Mouse (Mus musculus): ENCODE measurements around the gene Aven. TPM values are rescaled to one million over a fixed set of nuclear protein-coding genes. Genes with fewer than 3 reads are reported as not detected.
A peak's percentile ranks its signal among the peaks of the same experiment; 100 is the strongest.

Aven gene
- polyA plus RNA-seq, 1 experiment from 2014 or later, result 3.5 TPM

DNA sequence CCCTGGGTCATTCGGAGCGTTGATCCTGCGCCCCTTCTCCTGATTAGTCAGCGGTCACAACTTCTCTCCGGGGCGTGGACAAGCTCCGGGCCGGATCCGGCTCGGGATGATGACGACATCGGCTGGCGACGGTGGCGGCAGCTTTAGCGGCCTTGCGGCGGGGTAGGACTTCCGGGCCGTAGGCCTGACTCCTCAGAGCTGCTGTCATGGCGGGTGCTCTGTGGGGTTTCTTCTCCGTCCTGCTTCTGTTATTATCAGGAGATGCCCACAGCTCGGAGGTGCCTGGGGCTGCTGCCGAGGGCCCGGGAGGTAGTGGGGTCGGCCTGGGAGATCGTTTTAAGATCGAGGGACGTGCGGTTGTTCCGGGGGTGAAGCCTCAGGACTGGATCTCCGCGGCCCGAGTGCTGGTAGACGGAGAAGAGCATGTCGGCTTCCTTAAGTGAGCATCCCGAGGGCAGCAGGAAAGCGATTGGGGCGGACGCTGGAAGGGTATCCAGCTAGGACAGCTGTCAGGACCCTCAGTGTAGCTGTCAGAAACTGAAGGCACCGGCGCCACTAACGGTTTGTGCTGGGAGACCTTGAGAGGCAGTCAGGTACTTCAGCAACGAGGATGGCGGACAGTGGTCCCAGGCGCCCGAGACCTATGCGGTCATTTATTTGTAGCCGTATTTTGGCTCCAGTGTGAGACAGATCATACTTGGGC is 37.8 kb upstream of the Aven start, which contains the start of gene Emc7:
Gene Emc7, plus strand, starts transcription at position 136 of the 703 bp plus-strand sequence.
- Histone ChIP-seq H3K9ac (ENCODE audit: low read length) (peak within 1 kb of the TSS; percentile 84), H3K9me3 (replicated peaks; ENCODE audit: control insufficient read depth, low read length) (no peaks in the 10 kb centered on the region), H3K27ac (ENCODE audit: low read length) (peak within 1 kb of the TSS; percentile 69; the same call in 1 of the 2 replicates), H3K4me3 (replicated peaks; ENCODE audit: low read length) (peak within 1 kb of the TSS; percentile 95), H3K27me3 (ENCODE audit: control insufficient read depth, insufficient read depth, low read length) (no peaks in the 10 kb centered on the region), H3K36me3 (ENCODE audit: control insufficient read depth, insufficient read depth, low read length) (no peaks in the 10 kb centered on the region), H3K4me2 (ENCODE audit: low read depth, low read length) (peak within 1 kb of the TSS; percentile 96), H3K4me1 (ENCODE audit: control insufficient read depth, insufficient read depth, low read length) (peaks cover 2% of the 10 kb centered on the region; the same call in 1 of the 2 replicates)
- peak; percentile 97 for ATAC-seq (ENCODE audit: insufficient read depth, low FRiP score)
- WGBS, result under 1% methylated on average over 49 of the region's 49 CpGs

GRCm38 (mm10) chr2:112460557-112460956 is 32.2 kb upstream of the Aven start:
- Histone ChIP-seq H3K9me3 (replicated peaks; ENCODE audit: control insufficient read depth, low read length) (no peaks in the 10 kb centered on the region), H3K4me2 (ENCODE audit: low read depth, low read length) (no peak overlapping the region), H3K27ac (ENCODE audit: low read length) (no peak overlapping the region), H3K36me3 (ENCODE audit: control insufficient read depth, insufficient read depth, low read length) (0 out of 2 replicates have a peak, but pooled peaks cover 8% of the 10 kb centered on the region), H3K4me3 (replicated peaks; ENCODE audit: low read length) (no peak overlapping the region), H3K9ac (ENCODE audit: low read length) (no peak overlapping the region), H3K4me1 (ENCODE audit: control insufficient read depth, insufficient read depth, low read length) (peaks cover 2% of the 10 kb centered on the region; the same call in 1 of the 2 replicates), H3K27me3 (ENCODE audit: control insufficient read depth, insufficient read depth, low read length) (no peaks in the 10 kb centered on the region)
- ATAC-seq (ENCODE audit: insufficient read depth, low FRiP score), result no peak
- 91% methylated on average over 3 of the region's 3 CpGs for WGBS

DNA sequence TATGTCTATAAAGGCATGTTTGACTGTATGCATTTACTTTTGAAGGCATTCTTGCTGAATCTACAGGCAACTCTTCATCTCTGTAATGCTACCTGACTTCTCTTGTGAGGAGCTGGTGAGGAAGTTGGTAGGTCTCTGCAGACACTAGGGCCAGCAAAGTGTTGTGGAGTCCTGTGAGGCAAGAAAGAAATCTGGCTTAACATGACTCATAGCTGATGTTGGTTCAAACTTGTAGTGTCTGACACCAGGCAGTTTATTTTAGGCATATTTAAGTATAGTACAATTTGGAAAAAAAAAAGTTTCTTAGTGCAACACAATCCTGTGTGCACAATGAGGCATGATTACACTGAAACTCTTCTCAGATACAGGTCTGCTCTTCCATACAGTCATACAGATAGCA is 23.2 kb upstream of the Aven start:
- H3K4me1 ChIP-seq (ENCODE audit: control insufficient read depth, insufficient read depth, low read length), result no peaks in the 10 kb centered on the region
- ATAC-seq (ENCODE audit: insufficient read depth, low FRiP score), result no peak
- no peak overlapping the region for H3K9ac ChIP-seq (ENCODE audit: low read length)

DNA sequence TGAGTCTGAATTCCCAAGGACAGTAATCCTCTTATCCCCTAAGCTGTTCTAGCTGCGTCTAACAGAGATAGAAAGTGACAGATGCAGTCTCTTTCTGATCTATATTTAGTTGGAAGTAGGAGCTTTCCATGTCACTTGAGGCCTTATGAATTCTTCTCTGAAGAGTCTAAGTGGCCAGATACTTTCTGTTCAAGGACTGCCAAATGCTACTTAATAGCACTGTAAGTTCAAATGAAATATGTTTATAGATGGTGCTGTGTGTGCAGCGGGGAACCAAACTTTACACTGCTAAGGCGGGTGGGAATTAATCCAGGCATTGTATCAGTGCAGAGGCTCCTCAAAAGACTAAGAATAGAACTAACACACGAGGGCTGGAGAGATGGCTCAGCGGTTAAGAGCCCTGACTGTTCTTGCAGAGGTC is 21.8 kb upstream of the Aven start:
- ATAC-seq (ENCODE audit: insufficient read depth, low FRiP score), result no peak
- H3K9ac ChIP-seq (ENCODE audit: low read length), result no peak overlapping the region
- H3K27me3 ChIP-seq (ENCODE audit: control insufficient read depth, insufficient read depth, low read length), result no peaks in the 10 kb centered on the region
- no peak overlapping the region for H3K27ac ChIP-seq (ENCODE audit: low read length)
- H3K36me3 ChIP-seq (ENCODE audit: control insufficient read depth, insufficient read depth, low read length), result peaks cover 15% of the 10 kb centered on the region
- H3K9me3 ChIP-seq (replicated peaks; ENCODE audit: control insufficient read depth, low read length), result no peaks in the 10 kb centered on the region
- H3K4me2 ChIP-seq (ENCODE audit: low read depth, low read length), result no peak overlapping the region
- no peaks in the 10 kb centered on the region for H3K4me1 ChIP-seq (ENCODE audit: control insufficient read depth, insufficient read depth, low read length)
- no peak overlapping the region for H3K4me3 ChIP-seq (replicated peaks; ENCODE audit: low read length)
- WGBS, result 70% methylated on average over 5 of the region's 5 CpGs

More for the DNA sequence above, 23.2 kb upstream of the Aven start:
- Histone ChIP-seq H3K4me3 (replicated peaks; ENCODE audit: low read length) (no peak overlapping the region), H3K27ac (ENCODE audit: low read length) (no peak overlapping the region), H3K4me2 (ENCODE audit: low read depth, low read length) (no peak overlapping the region), H3K27me3 (ENCODE audit: control insufficient read depth, insufficient read depth, low read length) (no peaks in the 10 kb centered on the region), H3K36me3 (ENCODE audit: control insufficient read depth, insufficient read depth, low read length) (peaks cover 17% of the 10 kb centered on the region), H3K9me3 (replicated peaks; ENCODE audit: control insufficient read depth, low read length) (no peaks in the 10 kb centered on the region)

GRCm38 (mm10) chr2:112472076-112472475 is 20.7 kb upstream of the Aven start:
- Histone ChIP-seq H3K9ac (ENCODE audit: low read length) (no peak overlapping the region), H3K27me3 (ENCODE audit: control insufficient read depth, insufficient read depth, low read length) (no peaks in the 10 kb centered on the region), H3K27ac (ENCODE audit: low read length) (no peak overlapping the region), H3K4me3 (replicated peaks; ENCODE audit: low read length) (no peak overlapping the region), H3K4me2 (ENCODE audit: low read depth, low read length) (no peak overlapping the region), H3K4me1 (ENCODE audit: control insufficient read depth, insufficient read depth, low read length) (no peaks in the 10 kb centered on the region), H3K9me3 (replicated peaks; ENCODE audit: control insufficient read depth, low read length) (no peaks in the 10 kb centered on the region), H3K36me3 (ENCODE audit: control insufficient read depth, insufficient read depth, low read length) (peaks cover 10% of the 10 kb centered on the region)
- no peak for ATAC-seq (ENCODE audit: insufficient read depth, low FRiP score)
- WGBS, result 87% methylated on average over 2 of the region's 2 CpGs

DNA sequence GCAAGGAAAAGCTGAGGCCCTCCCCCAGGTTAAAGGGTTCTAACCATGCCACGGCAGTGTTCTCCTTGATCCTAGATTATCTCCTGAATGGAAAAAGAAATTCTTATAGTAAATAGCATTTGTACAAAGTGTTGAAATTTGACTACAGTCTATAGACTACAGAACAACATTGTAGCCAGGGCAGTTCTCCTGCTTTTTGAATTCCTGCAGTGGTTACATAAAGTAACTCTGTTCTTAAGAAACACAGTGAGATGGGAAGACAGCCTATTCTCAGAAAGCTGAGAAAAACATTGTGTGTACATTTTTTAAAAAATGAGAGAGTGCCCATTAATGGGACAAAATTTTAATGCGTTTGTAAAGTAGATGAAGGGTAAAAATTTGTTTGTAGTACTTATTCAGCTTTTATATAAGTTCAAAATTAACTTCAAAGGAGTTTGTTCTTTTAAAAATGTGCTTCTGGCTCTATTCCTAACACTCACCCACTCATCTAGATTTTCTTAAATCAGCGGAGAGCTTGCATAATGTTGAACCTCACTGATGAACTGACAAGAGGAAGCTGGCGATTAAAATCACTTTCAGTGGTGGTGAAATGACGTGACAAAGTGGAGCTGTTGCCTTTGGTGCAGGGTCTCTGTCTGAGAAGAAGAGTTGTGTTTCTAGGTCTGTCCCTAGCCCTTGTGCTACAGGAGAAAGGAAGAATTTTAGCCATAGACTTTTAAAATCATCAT is 17.6 kb upstream of the Aven start:
- 63% methylated on average over 5 of the region's 5 CpGs for WGBS
- no peak overlapping the region for H3K4me3 ChIP-seq (replicated peaks; ENCODE audit: low read length)
- no peak overlapping the region for H3K4me2 ChIP-seq (ENCODE audit: low read depth, low read length)
- H3K36me3 ChIP-seq (ENCODE audit: control insufficient read depth, insufficient read depth, low read length), result no peaks in the 10 kb centered on the region
- H3K27me3 ChIP-seq (ENCODE audit: control insufficient read depth, insufficient read depth, low read length), result no peaks in the 10 kb centered on the region
- no peaks in the 10 kb centered on the region for H3K4me1 ChIP-seq (ENCODE audit: control insufficient read depth, insufficient read depth, low read length)
- ATAC-seq (ENCODE audit: insufficient read depth, low FRiP score), result no peak
- H3K9ac ChIP-seq (ENCODE audit: low read length), result no peak overlapping the region
- H3K27ac ChIP-seq (ENCODE audit: low read length), result peak overlapping the region; percentile 75
- H3K9me3 ChIP-seq (replicated peaks; ENCODE audit: control insufficient read depth, low read length), result no peaks in the 10 kb centered on the region

GRCm38 (mm10) chr2:112476554-112476953 is 16.2 kb upstream of the Aven start:
- H3K4me3 ChIP-seq (replicated peaks; ENCODE audit: low read length), result no peak overlapping the region
- no peaks in the 10 kb centered on the region for H3K27me3 ChIP-seq (ENCODE audit: control insufficient read depth, insufficient read depth, low read length)
- 64% methylated on average over 6 of the region's 6 CpGs for WGBS
- no peaks in the 10 kb centered on the region for H3K36me3 ChIP-seq (ENCODE audit: control insufficient read depth, insufficient read depth, low read length)
- H3K9me3 ChIP-seq (replicated peaks; ENCODE audit: control insufficient read depth, low read length), result no peaks in the 10 kb centered on the region
- no peak overlapping the region; the same call in 1 of the 2 replicates for H3K9ac ChIP-seq (ENCODE audit: low read length)
- H3K4me2 ChIP-seq (ENCODE audit: low read depth, low read length), result peak overlapping the region; percentile 20
- no peaks in the 10 kb centered on the region for H3K4me1 ChIP-seq (ENCODE audit: control insufficient read depth, insufficient read depth, low read length)
- peak; percentile 62 for ATAC-seq (ENCODE audit: insufficient read depth, low FRiP score)
- H3K27ac ChIP-seq (ENCODE audit: low read length), result peak overlapping the region; percentile 75

- Histone ChIP-seq H3K9ac (ENCODE audit: low read length) (no peak within 1 kb of the TSS), H3K4me2 (ENCODE audit: low read depth, low read length) (no peak within 1 kb of the TSS), H3K36me3 (ENCODE audit: control insufficient read depth, insufficient read depth, low read length) (no peaks in the 10 kb centered on the region), H3K27ac (ENCODE audit: low read length) (no peak within 1 kb of the TSS), H3K4me1 (ENCODE audit: control insufficient read depth, insufficient read depth, low read length) (no peaks in the 10 kb centered on the region; the same call in 1 of the 2 replicates), H3K4me3 (replicated peaks; ENCODE audit: low read length) (no peak within 1 kb of the TSS), H3K27me3 (ENCODE audit: control insufficient read depth, insufficient read depth, low read length) (no peaks in the 10 kb centered on the region), H3K9me3 (replicated peaks; ENCODE audit: control insufficient read depth, low read length) (no peaks in the 10 kb centered on the region)
- ATAC-seq (ENCODE audit: insufficient read depth, low FRiP score), result no peak
- 86% methylated on average over 5 of the region's 5 CpGs for WGBS
These were observed 12.1 kb upstream of the Aven start, which contains the start of gene Chrm5 for GRCm38 (mm10) chr2:112480669-112481068. Gene Chrm5 (minus strand): TSS chr2:112480769.

DNA sequence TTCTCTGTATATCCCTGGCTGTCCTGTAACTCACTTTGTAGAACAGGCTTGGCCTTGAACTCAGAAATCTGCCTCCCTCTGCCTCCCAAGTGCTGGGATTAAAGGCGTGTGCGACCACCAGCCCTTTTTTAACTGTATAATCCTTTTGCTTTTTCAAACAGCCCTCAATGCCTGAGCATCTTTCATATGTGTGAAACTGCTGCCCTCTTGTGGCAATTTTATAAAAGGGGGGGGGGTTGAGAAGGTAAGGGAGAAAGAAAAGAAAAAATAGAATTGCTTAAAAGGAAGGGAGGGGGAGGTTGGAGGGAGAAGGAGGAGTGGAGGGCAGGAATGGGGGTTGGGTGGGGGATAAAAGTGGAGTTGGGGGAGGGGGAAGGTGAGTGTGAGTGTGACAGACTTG is 11.2 kb upstream of the Aven start:
- Histone ChIP-seq H3K27me3 (ENCODE audit: control insufficient read depth, insufficient read depth, low read length) (no peaks in the 10 kb centered on the region), H3K27ac (ENCODE audit: low read length) (0 out of 2 replicates have a peak overlapping the region, but pooled peaks have one; percentile 14), H3K9me3 (replicated peaks; ENCODE audit: control insufficient read depth, low read length) (no peaks in the 10 kb centered on the region), H3K4me1 (ENCODE audit: control insufficient read depth, insufficient read depth, low read length) (no peaks in the 10 kb centered on the region; the same call in 1 of the 2 replicates), H3K9ac (ENCODE audit: low read length) (no peak overlapping the region), H3K4me2 (ENCODE audit: low read depth, low read length) (no peak overlapping the region), H3K4me3 (replicated peaks; ENCODE audit: low read length) (no peak overlapping the region), H3K36me3 (ENCODE audit: control insufficient read depth, insufficient read depth, low read length) (no peaks in the 10 kb centered on the region)
- peak; percentile 56; the same call in 1 of the 2 replicates for ATAC-seq (ENCODE audit: insufficient read depth, low FRiP score)
- WGBS, result 2% methylated on average over 2 of the region's 2 CpGs
